Mouse (Mus musculus) heart, embryonic 11.5 days (tissue): ENCODE measurements around the gene Bbs12. TPM values are rescaled to one million over a fixed set of nuclear protein-coding genes. Genes with fewer than 3 reads are reported as not detected.
A peak's percentile ranks its signal among the peaks of the same experiment; 100 is the strongest.

ENCODE experiments used
- ATAC-seq: fragments of 200-750 bp; cut with Nextera tagmentation; replicated peaks from 2 replicates; pipeline ENCODE4 v1.8.0; 2017; ENCODE audit warnings: moderate library complexity; ENCODE audit not compliant: insufficient number of reproducible peaks, low FRiP score, low TSS enrichment
- H3K27ac ChIP-seq: fragments of 300-500 bp; sonication (generic); 2 replicates; pipeline ENCODE4 v1.5.1; 2014; ENCODE audit warnings: mild to moderate bottlenecking, low read depth, low read length
- H3K27me3 ChIP-seq: fragments of 300-500 bp; sonication (generic); 2 replicates; pipeline ENCODE4 v1.6.1; 2014; ENCODE audit warnings: mild to moderate bottlenecking, low read length, mixed read lengths; ENCODE audit not compliant: control insufficient read depth, insufficient read depth
- H3K36me3 ChIP-seq: fragments of 300-500 bp; sonication (generic); 2 replicates; pipeline ENCODE4 v1.6.1; 2014; ENCODE audit warnings: mild to moderate bottlenecking, low read length, moderate library complexity, mixed read lengths; ENCODE audit not compliant: control insufficient read depth, insufficient read depth
- H3K4me1 ChIP-seq: fragments of 300-500 bp; sonication (generic); 2 replicates; pipeline ENCODE4 v1.6.1; 2014; ENCODE audit warnings: low read length; ENCODE audit not compliant: control insufficient read depth, insufficient read depth
- H3K4me2 ChIP-seq: fragments of 300-500 bp; sonication (generic); 2 replicates; pipeline ENCODE4 v1.6.1; 2014; ENCODE audit warnings: mild to moderate bottlenecking, moderate library complexity
- H3K4me3 ChIP-seq: fragments of 300-500 bp; sonication (generic); 2 replicates; pipeline ENCODE4 v1.5.1; 2014; ENCODE audit warnings: low read depth, low read length
- H3K9ac ChIP-seq: fragments of 300-500 bp; sonication (generic); 2 replicates; pipeline ENCODE4 v1.6.1; 2014; ENCODE audit warnings: mild to moderate bottlenecking, low read depth, low read length, moderate library complexity
- H3K9me3 ChIP-seq: fragments of 300-500 bp; sonication (generic); replicated peaks from 2 replicates; pipeline ENCODE4 v1.6.1; 2016; ENCODE audit warnings: low read length; ENCODE audit not compliant: control insufficient read depth
- WGBS: fragments of 180-500 bp; shearing (Covaris S2); extraction: QIAGEN DNeasy Blood & Tissue Kit; methylation state at CpG from one replicate; pipeline ENCODE4 v1.1.7; 2014; ENCODE audit not compliant: insufficient replicate concordance; 5-methylcytosine and 5-hydroxymethylcytosine counted together
- polyA plus RNA-seq: library from polyadenylated mRNA; unstranded; fragments of >200 nt; fragmentation: Nextera tagmentation; extraction: Ambion mirVana; gene quantifications from 2 replicates; pipeline ENCODE4 v1.2.1, GENCODE M21; 2014

Gene Bbs12
- polyA plus RNA-seq: 4.7 and 5.7 TPM in 2 replicates

DNA sequence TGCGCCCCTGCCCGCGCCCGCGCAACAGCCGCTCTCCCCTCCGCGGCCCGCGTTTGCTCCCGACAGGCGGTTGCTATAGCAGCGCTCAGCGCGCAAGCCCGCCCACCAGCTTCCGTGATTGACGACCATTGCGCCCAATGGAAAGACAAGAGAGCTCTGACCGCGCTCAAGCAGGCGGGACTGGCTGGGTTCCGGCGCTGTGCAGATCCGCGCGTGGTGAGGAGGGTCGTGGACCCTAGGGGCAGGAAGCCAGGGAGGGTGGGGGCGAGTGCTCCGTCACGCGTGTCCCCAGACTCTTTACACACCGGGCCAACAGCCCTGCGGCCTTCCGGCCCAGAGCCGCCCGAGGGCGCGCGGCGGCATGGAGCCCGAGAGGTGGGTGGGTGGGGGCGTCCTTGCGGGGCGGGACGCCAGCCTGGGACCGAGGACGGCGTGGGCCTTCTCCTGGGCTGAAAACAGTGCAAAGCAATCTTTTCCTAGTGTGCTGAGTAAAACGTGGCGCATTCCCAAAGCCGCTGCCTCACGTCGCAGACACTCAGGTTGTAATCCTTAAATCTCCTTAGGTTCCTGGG is at the start of gene Bbs12, which contains the start of gene Cetn4:
Gene Bbs12 (plus strand): TSS at position 185 of the 572 bp plus-strand sequence.
Gene Cetn4 (minus strand): TSS at position 339 of the 572 bp plus-strand sequence.
- Histone ChIP-seq H3K36me3 (no peaks in the 10 kb centered on the region), H3K27me3 (no peaks in the 10 kb centered on the region), H3K4me1 (no peaks in the 10 kb centered on the region; the same call in 1 of the 2 replicates), H3K9ac (peak within 1 kb of the TSS; percentile 90), H3K9me3 (no peaks in the 10 kb centered on the region), H3K4me3 (peak within 1 kb of the TSS; percentile 77), H3K27ac (peak within 1 kb of the TSS; percentile 37; the same call in 1 of the 2 replicates), H3K4me2 (peak within 1 kb of the TSS; percentile 82)
- under 1% methylated on average over 54 of the region's 54 CpGs for WGBS
- peak; percentile 100 for ATAC-seq

GRCm38 (mm10) chr3:37268338-37268737 is 44.0 kb upstream of the Bbs12 start:
- H3K36me3 ChIP-seq: no peaks in the 10 kb centered on the region
- H3K4me2 ChIP-seq: no peak overlapping the region
- no peaks in the 10 kb centered on the region for H3K4me1 ChIP-seq
- H3K27ac ChIP-seq: no peak overlapping the region
- no peak overlapping the region for H3K4me3 ChIP-seq
- ATAC-seq: no peak
- no peak overlapping the region for H3K9ac ChIP-seq
- WGBS: 86% methylated on average over 11 of the region's 11 CpGs
- H3K9me3 ChIP-seq: no peaks in the 10 kb centered on the region
- no peaks in the 10 kb centered on the region for H3K27me3 ChIP-seq

- WGBS: 80% methylated on average over 4 of the region's 4 CpGs
- no peak for ATAC-seq
These were observed 42.4 kb upstream of the Bbs12 start for GRCm38 (mm10) chr3:37269926-37270325.

GRCm38 (mm10) chr3:37271209-37271608 is 41.1 kb upstream of the Bbs12 start:
- H3K9ac ChIP-seq: no peak overlapping the region
- H3K4me3 ChIP-seq: no peak overlapping the region
- H3K36me3 ChIP-seq: no peaks in the 10 kb centered on the region
- no peaks in the 10 kb centered on the region for H3K27me3 ChIP-seq
- no peak overlapping the region for H3K4me2 ChIP-seq
- 2% methylated on average over 1 of the region's 1 CpGs for WGBS
- no peak for ATAC-seq
- no peak overlapping the region for H3K27ac ChIP-seq
- H3K9me3 ChIP-seq: no peaks in the 10 kb centered on the region
- H3K4me1 ChIP-seq: no peaks in the 10 kb centered on the region

More at GRCm38 (mm10) chr3:37269926-37270325, 42.4 kb upstream of the Bbs12 start:
- Histone ChIP-seq H3K27ac (no peak overlapping the region), H3K9ac (no peak overlapping the region), H3K27me3 (no peaks in the 10 kb centered on the region), H3K4me2 (no peak overlapping the region), H3K4me3 (no peak overlapping the region), H3K4me1 (no peaks in the 10 kb centered on the region), H3K36me3 (no peaks in the 10 kb centered on the region), H3K9me3 (no peaks in the 10 kb centered on the region)

DNA sequence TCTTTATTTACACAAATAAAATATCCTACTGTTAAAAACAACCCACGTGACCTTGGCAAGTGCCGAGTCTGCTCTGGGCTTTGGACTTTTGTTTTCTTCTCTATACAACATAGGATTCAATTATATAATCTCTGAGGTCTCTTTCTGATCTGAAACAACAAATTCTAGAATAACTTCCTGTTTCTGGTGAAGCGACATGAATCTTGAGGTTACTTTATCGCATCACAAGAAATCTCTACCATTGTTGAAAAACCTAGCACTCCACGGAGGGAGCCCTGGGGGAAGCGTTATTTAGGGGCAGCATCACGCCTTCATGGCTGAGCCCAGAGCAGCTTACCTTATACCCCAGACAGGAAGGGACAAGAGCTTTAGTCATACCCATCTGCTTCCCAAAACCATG is 39.3 kb upstream of the Bbs12 start:
- no peaks in the 10 kb centered on the region for H3K27me3 ChIP-seq
- 79% methylated on average over 7 of the region's 7 CpGs for WGBS
- no peaks in the 10 kb centered on the region for H3K36me3 ChIP-seq
- no peak overlapping the region for H3K4me2 ChIP-seq
- no peak for ATAC-seq
- no peaks in the 10 kb centered on the region for H3K9me3 ChIP-seq
- H3K4me1 ChIP-seq: no peaks in the 10 kb centered on the region
- no peak overlapping the region for H3K4me3 ChIP-seq
- no peak overlapping the region for H3K9ac ChIP-seq
- H3K27ac ChIP-seq: no peak overlapping the region

DNA sequence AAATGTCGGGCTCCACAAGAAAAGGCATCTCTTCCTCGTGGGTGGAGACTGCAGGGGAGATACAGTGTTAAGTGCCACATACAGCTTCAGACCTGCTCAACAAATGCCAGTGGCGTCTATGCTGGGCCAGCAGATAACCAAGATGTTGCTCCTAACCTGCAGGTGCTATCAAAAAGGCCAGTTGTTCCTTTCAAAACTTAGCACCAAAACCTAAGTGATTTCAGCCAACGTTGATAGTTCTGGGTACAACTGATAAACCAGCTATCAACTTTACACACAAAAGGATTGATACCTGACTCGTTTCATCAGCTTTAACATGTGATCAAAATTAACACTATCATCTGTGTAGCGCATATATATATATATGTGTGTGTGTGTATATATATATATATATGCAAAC is 37.7 kb upstream of the Bbs12 start:
- no peaks in the 10 kb centered on the region for H3K27me3 ChIP-seq
- 59% methylated on average over 6 of the region's 6 CpGs for WGBS
- H3K4me3 ChIP-seq: no peak overlapping the region
- no peaks in the 10 kb centered on the region for H3K9me3 ChIP-seq
- ATAC-seq: no peak
- H3K4me2 ChIP-seq: no peak overlapping the region
- no peaks in the 10 kb centered on the region for H3K4me1 ChIP-seq
- H3K27ac ChIP-seq: no peak overlapping the region
- H3K36me3 ChIP-seq: no peaks in the 10 kb centered on the region
- H3K9ac ChIP-seq: no peak overlapping the region

DNA sequence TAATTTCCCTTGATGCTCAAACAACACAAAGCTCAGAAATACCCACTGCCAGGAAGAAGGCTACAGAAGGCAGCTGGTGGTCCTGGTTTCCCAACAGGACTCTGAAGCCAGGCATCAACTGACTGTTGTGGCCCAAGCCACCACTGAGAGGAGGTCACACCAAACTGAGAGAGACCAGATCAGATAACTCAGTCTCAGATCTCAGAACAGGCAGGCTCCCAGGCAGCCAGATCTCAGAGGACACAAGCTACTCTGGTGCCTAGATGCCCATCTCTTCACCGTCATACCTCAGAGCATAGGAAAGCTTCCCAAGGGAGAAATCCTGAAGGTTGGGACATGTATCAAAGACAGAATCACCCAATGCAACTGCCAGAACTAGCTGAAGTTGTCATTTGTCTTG is 32.1 kb upstream of the Bbs12 start:
- Histone ChIP-seq H3K4me2 (no peak overlapping the region), H3K27ac (no peak overlapping the region), H3K36me3 (no peaks in the 10 kb centered on the region), H3K27me3 (no peaks in the 10 kb centered on the region), H3K9ac (no peak overlapping the region), H3K4me1 (no peaks in the 10 kb centered on the region), H3K9me3 (no peaks in the 10 kb centered on the region), H3K4me3 (no peak overlapping the region)
- WGBS: 86% methylated on average over 1 of the region's 1 CpGs
- no peak for ATAC-seq

GRCm38 (mm10) chr3:37280871-37281270 is 31.5 kb upstream of the Bbs12 start:
- H3K36me3 ChIP-seq: no peaks in the 10 kb centered on the region
- no peak overlapping the region for H3K4me2 ChIP-seq
- WGBS: 70% methylated on average over 8 of the region's 8 CpGs
- no peaks in the 10 kb centered on the region for H3K4me1 ChIP-seq
- no peaks in the 10 kb centered on the region for H3K9me3 ChIP-seq
- no peak for ATAC-seq
- no peak overlapping the region for H3K9ac ChIP-seq
- H3K27ac ChIP-seq: no peak overlapping the region
- H3K27me3 ChIP-seq: no peaks in the 10 kb centered on the region
- no peak overlapping the region for H3K4me3 ChIP-seq

- no peaks in the 10 kb centered on the region for H3K4me1 ChIP-seq
- no peak overlapping the region for H3K9ac ChIP-seq
- H3K9me3 ChIP-seq: no peaks in the 10 kb centered on the region
- H3K27me3 ChIP-seq: no peaks in the 10 kb centered on the region
- H3K4me3 ChIP-seq: no peak overlapping the region
- no peak overlapping the region for H3K4me2 ChIP-seq
- no peak for ATAC-seq
- H3K27ac ChIP-seq: no peak overlapping the region
- 81% methylated on average over 11 of the region's 11 CpGs for WGBS
- no peaks in the 10 kb centered on the region for H3K36me3 ChIP-seq
These were observed 29.9 kb upstream of the Bbs12 start for GRCm38 (mm10) chr3:37282299-37282922.
